Mouse (Mus musculus): ENCODE measurements around the gene Cplx3. TPM values are rescaled to one million over a fixed set of nuclear protein-coding genes. Genes with fewer than 3 reads are reported as not detected.

Cplx3 gene
- not detected in 2 replicates for total RNA-seq (2017)

DNA sequence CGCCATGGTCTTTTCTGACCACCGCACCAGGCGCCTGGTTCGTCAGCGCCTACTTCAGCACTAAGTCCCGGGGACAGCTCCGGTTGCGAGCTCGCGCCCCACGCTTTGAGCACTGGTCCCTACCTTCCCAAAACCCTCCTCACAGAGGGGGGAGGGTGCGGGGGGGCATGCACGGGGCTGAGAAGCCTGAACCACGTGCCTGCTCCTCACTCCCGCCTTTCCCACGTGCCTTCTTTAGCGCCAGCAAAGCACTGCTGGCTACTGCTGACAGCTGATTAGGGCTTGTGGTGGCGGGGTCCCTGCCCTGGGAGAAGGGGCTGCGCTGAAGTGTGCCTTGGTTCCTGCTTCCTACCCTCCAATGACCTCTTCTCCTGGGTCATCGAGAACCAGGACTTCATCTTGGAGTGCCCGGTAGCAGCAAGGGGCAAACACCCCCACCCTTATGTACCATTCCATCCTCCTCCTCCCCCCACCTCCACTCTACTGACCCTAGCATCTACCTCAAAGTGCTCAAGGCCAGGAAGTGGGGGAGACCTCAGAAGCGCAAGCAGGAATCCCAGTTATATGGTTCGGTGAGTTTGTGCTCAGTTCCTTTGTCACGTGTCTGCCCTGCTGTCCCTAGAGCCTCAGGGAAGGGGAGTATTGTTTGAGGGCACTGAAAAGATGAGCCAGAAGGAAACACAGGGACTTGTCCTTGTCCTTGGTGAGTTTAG is at the start of gene Cplx3:
Cplx3 (minus strand) TSS at position 143 of the 713 bp plus-strand sequence.
- ATAC-seq (ENCODE audit: extremely low read depth, insufficient number of reproducible peaks, low FRiP score, poor library complexity, severe bottlenecking), result no peak

DNA sequence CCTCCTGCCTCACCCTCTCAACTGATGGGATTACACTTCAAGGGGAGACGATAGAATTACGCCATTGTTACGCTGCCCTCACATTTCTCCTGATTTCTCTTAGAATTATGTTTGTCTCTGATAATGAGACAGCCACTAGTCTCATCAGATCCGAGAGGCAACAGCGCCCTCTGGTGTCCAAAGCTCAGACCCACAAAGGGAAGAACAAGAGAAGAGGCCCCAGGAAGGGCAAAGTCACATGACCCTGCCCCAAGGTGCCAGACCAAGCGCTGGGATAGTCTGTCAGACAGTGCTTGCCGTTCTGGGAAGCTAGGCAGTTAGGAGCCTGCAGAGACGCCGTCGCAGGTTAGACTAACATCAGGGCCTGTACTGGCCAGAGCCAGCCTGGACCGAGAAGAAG is 49.7 kb upstream of the Cplx3 start:
- peak; percentile 72 for ATAC-seq (ENCODE audit: extremely low read depth, insufficient number of reproducible peaks, low FRiP score, poor library complexity, severe bottlenecking)

GRCm38 (mm10) chr9:57654966-57655365 is 48.9 kb upstream of the Cplx3 start:
- no peak for ATAC-seq (ENCODE audit: extremely low read depth, insufficient number of reproducible peaks, low FRiP score, poor library complexity, severe bottlenecking)

DNA sequence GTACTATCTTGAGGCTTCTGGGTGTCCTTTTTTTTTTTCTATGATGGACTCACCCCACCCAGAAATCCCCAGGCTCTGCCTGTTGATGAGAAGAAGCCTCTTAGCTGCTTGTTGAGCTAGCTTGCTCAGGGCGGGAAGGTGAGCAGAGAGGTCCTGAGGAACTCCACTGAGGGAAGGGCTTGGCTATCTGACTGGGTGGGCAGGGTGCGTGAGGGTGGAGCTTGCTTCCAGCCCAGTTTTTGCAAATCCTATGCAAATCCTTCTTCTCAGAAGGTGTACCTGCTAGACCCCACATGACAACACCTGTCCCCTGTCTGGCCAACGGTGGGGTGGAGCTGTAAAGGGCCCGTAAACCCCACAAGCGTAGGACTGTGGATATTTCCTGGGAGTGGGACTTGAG is 47.2 kb upstream of the Cplx3 start, which contains the start of gene Csk:
Csk (minus strand) TSS at position 349 of the 400 bp plus-strand sequence.
- no peak for ATAC-seq (ENCODE audit: extremely low read depth, insufficient number of reproducible peaks, low FRiP score, poor library complexity, severe bottlenecking)

DNA sequence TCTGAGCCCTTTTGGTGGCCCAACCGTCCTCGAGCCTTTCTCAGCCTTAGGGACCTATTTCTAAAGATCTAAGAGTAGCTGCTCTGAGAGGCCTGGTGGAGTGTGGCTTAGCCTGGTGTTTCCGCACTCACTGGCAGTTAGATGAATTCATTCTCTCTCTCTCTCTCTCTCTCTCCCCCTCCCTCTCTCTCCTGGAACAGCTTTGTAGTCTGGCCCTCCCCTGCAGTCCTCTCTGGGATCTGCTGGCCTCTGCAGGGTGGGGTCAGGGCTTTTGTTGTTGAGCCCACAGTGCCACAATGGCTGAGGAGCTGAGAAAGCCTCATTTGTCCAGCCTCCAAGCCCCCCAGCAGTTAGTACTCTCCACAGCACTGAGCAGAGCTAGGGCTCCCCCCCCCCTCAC is 46.8 kb upstream of the Cplx3 start:
- no peak for ATAC-seq (ENCODE audit: extremely low read depth, insufficient number of reproducible peaks, low FRiP score, poor library complexity, severe bottlenecking)

GRCm38 (mm10) chr9:57652351-57652750 is 46.3 kb upstream of the Cplx3 start:
- ATAC-seq (ENCODE audit: extremely low read depth, insufficient number of reproducible peaks, low FRiP score, poor library complexity, severe bottlenecking), result no peak

DNA sequence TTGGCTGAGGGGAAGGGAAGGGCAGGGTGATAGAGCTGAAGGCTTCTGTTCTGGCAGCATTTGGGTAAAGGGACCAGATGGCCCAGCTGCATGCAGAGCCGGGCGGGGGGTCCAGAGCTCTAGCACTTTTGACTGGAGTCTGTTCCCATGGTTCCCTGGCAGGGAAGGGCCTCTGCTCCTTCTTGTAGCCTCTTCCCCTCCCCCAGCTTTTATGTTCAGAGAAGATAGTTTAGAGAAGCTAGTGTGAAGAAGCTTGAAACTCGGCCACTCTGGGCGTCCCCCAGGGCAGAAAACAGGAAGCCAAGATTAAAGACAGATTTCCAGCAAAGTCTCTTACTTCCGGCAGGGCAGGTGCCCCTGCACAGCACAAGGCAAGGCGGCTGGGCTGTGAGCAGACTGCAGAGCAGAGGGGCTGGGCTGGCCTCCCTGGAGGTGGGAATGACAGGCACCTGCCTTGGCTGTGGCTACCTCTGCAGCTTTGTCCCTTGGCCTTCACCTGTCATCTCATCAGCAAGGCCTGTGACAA is 44.8 kb upstream of the Cplx3 start:
- ATAC-seq (ENCODE audit: extremely low read depth, insufficient number of reproducible peaks, low FRiP score, poor library complexity, severe bottlenecking), result peak; percentile 36

- no peak for ATAC-seq (ENCODE audit: extremely low read depth, insufficient number of reproducible peaks, low FRiP score, poor library complexity, severe bottlenecking)
These were observed 44.2 kb upstream of the Cplx3 start for GRCm38 (mm10) chr9:57650130-57650785.

- ATAC-seq (ENCODE audit: extremely low read depth, insufficient number of reproducible peaks, low FRiP score, poor library complexity, severe bottlenecking), result no peak
These were observed 41.4 kb upstream of the Cplx3 start for GRCm38 (mm10) chr9:57647286-57648108.

GRCm38 (mm10) chr9:57646551-57647103 is 40.5 kb upstream of the Cplx3 start:
- ATAC-seq (ENCODE audit: extremely low read depth, insufficient number of reproducible peaks, low FRiP score, poor library complexity, severe bottlenecking), result peak; percentile 40

DNA sequence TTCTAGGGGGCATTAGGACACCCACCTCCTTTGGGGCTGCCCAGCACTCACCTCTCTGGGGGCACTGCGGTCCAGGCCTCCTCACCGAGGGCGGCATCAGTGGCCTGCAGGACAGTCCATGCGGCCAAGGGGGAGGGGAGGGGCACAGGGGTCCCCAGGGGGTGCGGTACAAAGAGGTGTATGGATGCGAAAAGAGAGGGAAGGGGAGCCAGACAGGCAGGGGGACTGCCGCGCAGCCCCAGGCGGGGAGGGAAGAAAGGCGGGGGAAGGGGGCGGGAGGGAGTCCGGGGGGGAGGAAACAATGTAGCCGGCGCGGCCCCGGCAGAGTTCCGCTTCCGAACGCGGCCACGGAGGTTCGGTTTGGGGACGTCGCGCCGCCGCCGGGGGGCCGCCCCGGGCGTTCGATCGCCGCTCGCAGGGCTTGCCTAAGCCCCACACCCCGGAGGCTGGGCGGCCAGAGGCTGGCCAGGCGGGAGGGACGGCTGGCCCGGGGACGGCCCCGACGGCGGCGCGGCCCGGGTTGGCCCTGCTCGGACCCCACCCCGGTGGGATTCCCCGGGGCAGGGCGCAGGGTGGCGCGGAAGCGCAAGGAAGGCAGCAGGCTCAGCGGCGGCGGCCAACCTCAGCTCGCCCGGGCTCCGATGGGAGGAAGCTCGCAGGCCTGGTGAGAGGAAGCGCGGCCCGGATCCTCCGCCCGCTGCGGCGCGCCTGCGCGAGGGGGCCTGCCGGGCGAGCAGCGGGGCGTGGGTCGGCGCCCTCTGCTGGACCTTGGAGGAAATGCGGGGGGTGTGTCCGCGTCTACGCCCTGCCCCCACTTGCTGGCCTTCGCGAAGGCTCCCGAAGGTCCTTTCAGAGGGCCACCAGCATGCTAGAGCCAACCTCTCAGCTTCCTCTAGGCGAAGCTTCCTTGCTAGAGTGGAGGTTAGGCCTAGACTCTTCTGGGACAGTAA is 39.1 kb upstream of the Cplx3 start:
- ATAC-seq (ENCODE audit: extremely low read depth, insufficient number of reproducible peaks, low FRiP score, poor library complexity, severe bottlenecking), result peak; percentile 67

GRCm38 (mm10) chr9:57644442-57644943 is 38.4 kb upstream of the Cplx3 start:
- ATAC-seq (ENCODE audit: extremely low read depth, insufficient number of reproducible peaks, low FRiP score, poor library complexity, severe bottlenecking), result no peak

GRCm38 (mm10) chr9:57643856-57644180 is 37.7 kb upstream of the Cplx3 start:
- ATAC-seq (ENCODE audit: extremely low read depth, insufficient number of reproducible peaks, low FRiP score, poor library complexity, severe bottlenecking), result no peak

DNA sequence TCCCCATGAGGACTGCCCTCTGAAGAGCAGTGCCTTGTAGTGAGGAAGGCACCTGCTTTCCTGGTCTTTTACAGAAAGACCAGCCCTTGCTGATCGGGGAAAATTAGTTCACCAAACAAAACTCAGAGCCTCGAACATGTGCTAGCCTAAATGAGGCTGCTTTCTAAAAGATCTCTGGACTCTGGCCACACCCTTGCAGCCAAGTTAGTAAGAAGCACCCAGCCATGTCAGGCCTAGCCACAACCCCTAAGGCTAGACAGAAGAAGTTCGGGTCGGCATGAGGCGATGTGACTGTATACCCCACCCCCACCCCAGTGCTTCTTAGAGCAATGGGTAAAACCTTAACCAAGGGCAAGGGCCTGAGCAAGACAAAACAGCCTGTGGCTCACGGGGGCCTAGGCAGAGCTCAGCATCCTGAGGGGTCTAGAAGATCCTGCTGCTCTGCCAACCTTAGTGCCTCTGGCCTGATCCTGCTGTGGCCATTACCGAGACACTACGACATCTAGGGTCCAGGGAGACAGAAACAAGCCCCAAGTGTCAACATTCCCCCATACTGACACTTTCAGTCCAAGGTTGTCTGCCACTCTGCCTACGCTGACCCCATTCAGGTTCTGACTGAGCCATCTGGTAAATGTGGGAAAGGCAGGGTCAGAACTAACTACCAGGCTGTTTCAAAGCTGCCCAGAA is 37.2 kb upstream of the Cplx3 start:
- no peak for ATAC-seq (ENCODE audit: extremely low read depth, insufficient number of reproducible peaks, low FRiP score, poor library complexity, severe bottlenecking)

DNA sequence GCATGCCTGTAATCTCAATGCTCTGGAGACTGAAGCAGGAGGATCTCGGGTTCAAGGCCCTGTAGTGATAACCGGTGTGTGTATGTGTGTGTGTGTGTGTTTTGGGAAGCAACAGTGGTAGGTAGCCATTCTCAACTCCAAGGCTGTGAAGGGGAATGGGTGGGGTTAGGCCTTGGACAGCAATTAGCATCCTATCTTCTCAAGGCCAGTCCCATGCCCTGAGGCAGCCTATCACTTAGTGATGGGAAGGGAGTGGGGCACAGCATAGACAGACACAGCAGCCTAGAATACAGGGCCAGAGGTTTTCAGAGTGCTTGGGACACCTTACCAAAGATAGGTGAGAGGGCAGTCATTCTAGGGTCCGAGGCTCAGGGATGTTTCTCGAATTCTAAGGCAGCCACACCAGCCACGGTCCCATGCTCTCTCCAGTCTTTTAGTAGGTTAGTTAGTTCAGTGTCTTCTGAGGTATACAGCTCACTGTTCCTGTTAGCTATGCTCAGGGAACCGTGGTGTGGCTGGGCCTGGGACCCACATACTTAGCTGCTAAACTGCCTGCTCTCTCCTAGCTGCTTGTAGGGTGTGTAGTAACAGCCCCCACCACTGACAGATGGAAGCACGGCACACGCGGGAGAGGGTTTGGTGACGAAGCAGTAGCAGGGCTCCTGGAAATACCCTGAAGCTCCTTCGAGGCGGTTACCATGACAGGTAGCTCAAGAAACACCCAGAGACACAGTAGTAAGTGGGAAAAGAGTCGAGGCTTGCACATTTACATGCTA is 35.9 kb upstream of the Cplx3 start:
- no peak for ATAC-seq (ENCODE audit: extremely low read depth, insufficient number of reproducible peaks, low FRiP score, poor library complexity, severe bottlenecking)

GRCm38 (mm10) chr9:57641022-57641421 is 34.9 kb upstream of the Cplx3 start:
- ATAC-seq (ENCODE audit: extremely low read depth, insufficient number of reproducible peaks, low FRiP score, poor library complexity, severe bottlenecking), result no peak

DNA sequence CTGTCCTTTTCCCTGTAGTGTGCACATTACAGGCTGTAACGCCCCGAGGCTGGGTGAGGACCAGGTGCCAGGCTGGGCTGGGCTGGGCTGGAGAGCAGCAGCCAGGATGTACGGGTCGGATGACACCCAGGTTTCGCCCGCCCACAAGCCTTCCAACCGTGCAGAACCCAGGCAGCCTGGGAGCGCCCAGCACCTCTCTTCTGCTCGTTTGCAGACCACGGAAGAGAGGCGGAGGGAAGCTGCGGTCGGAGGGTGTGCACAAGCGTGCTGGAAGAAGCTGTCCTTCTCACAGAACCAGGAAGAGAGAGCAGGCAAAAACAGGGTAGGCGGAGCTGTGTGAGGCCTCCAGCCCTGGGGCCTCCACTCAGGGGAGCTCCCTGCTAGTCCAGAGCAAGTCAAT is 34.3 kb upstream of the Cplx3 start:
- peak; percentile 74 for ATAC-seq (ENCODE audit: extremely low read depth, insufficient number of reproducible peaks, low FRiP score, poor library complexity, severe bottlenecking)

All from neutrophil, adult 5-6 weeks (primary cell).